Mouse (Mus musculus): Measurements from ENCODE around the gene Ccdc148. TPM values are rescaled to one million over a fixed set of nuclear protein-coding genes. Genes with fewer than 3 reads are reported as not detected.
A peak's percentile ranks its signal among the peaks of the same experiment; 100 is the strongest.

The Ccdc148 gene
- polyA plus RNA-seq, 1 experiment = not detected

- TF ChIP-seq GATA1 (IDR thresholded peaks at IDR 0.05; ENCODE audit: borderline replicate concordance, low read length) (no peak), FLI1 (IDR thresholded peaks at IDR 0.05; ENCODE audit: low read length) (no peak)
- Histone ChIP-seq H3K27me3 (replicated peaks) (no peaks in the 10 kb centered on the region), H3K4me3 (replicated peaks) (no peak overlapping the region), H3K36me3 (replicated peaks; ENCODE audit: low read length) (no peaks in the 10 kb centered on the region), H3K9me3 (no peaks in the 10 kb centered on the region), H3K4me1 (no peaks in the 10 kb centered on the region)
Measured at GRCm38 (mm10) chr2:58956770-58957300, 203.6 kb downstream of the Ccdc148 start.

GRCm38 (mm10) chr2:58956351-58956750, 204.1 kb downstream of the Ccdc148 start:
- no peaks in the 10 kb centered on the region for H3K9me3 ChIP-seq
- no peaks in the 10 kb centered on the region for H3K36me3 ChIP-seq (replicated peaks; ENCODE audit: low read length)
- H3K4me1 ChIP-seq = no peaks in the 10 kb centered on the region
- TF ChIP-seq GATA1 (IDR thresholded peaks at IDR 0.05; ENCODE audit: borderline replicate concordance, low read length) = no peak
- no peak for TF ChIP-seq FLI1 (IDR thresholded peaks at IDR 0.05; ENCODE audit: low read length)
- no peak overlapping the region for H3K4me3 ChIP-seq (replicated peaks)
- no peaks in the 10 kb centered on the region for H3K27me3 ChIP-seq (replicated peaks)

DNA sequence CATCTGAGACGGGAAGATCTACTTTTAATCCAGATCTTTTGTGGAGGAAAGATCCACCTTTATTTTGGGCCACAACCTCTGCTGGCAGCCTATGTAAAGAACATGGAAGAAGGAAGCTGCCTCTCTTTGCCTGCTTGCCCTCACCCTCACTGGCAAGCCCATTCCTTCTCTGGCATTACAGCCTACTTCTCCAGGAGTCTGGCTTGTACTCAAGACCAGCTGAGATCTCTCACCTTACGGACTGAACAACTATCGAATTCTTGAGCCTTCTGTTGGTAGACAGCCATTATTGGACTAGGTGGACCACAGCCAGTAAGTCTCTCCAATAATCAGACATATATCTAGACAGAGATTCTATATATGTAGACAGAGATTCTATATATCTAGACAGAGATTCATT, 208.4 kb downstream of the Ccdc148 start:
- Histone ChIP-seq H3K4me1 (no peaks in the 10 kb centered on the region), H3K9me3 (no peaks in the 10 kb centered on the region), H3K4me3 (replicated peaks) (no peak overlapping the region), H3K27me3 (replicated peaks) (no peaks in the 10 kb centered on the region), H3K36me3 (replicated peaks; ENCODE audit: low read length) (no peaks in the 10 kb centered on the region)
- TF ChIP-seq FLI1 (IDR thresholded peaks at IDR 0.05; ENCODE audit: low read length) (no peak), GATA1 (IDR thresholded peaks at IDR 0.05; ENCODE audit: borderline replicate concordance, low read length) (no peak)

DNA sequence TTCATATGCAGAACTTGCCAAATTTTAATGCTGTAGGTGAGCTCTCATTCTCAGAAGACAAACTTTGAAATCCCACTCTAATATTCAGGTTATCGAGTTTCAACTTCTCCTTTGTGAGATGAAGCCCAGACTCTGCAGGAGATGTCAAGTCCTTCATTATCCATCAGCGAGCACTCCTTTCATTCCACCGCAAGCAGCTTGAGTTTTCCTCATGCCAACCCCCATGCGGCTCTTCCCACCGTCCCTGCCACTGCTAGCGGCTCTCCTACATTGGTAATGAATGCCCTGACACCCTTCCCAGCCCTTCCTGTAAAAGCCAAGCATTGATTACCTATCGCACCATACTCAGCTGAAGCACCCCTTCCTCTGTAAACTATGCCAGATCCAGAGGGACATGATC, 211.7 kb downstream of the Ccdc148 start:
- Histone ChIP-seq H3K4me1 (no peaks in the 10 kb centered on the region), H3K4me3 (replicated peaks) (no peak overlapping the region), H3K36me3 (replicated peaks; ENCODE audit: low read length) (no peaks in the 10 kb centered on the region), H3K9me3 (no peaks in the 10 kb centered on the region), H3K27me3 (replicated peaks) (no peaks in the 10 kb centered on the region)
- TF ChIP-seq FLI1 (IDR thresholded peaks at IDR 0.05; ENCODE audit: low read length) (no peak), GATA1 (IDR thresholded peaks at IDR 0.05; ENCODE audit: borderline replicate concordance, low read length) (no peak)

GRCm38 (mm10) chr2:58941361-58941760, 219.1 kb downstream of the Ccdc148 start:
- H3K36me3 ChIP-seq (replicated peaks; ENCODE audit: low read length) = no peaks in the 10 kb centered on the region
- no peak for TF ChIP-seq FLI1 (IDR thresholded peaks at IDR 0.05; ENCODE audit: low read length)
- TF ChIP-seq GATA1 (IDR thresholded peaks at IDR 0.05; ENCODE audit: borderline replicate concordance, low read length) = no peak
- no peaks in the 10 kb centered on the region for H3K27me3 ChIP-seq (replicated peaks)
- H3K4me1 ChIP-seq = no peaks in the 10 kb centered on the region
- no peak overlapping the region for H3K4me3 ChIP-seq (replicated peaks)
- H3K9me3 ChIP-seq = no peaks in the 10 kb centered on the region

GRCm38 (mm10) chr2:58925551-58925950, 234.9 kb downstream of the Ccdc148 start:
- Histone ChIP-seq H3K4me1 (no peaks in the 10 kb centered on the region), H3K36me3 (replicated peaks; ENCODE audit: low read length) (no peaks in the 10 kb centered on the region), H3K4me3 (replicated peaks) (no peak overlapping the region), H3K27me3 (replicated peaks) (no peaks in the 10 kb centered on the region), H3K9me3 (0 out of 2 replicates have a peak, but pooled peaks cover 3% of the 10 kb centered on the region)
- TF ChIP-seq GATA1 (IDR thresholded peaks at IDR 0.05; ENCODE audit: borderline replicate concordance, low read length) = no peak
- TF ChIP-seq FLI1 (IDR thresholded peaks at IDR 0.05; ENCODE audit: low read length) = no peak

GRCm38 (mm10) chr2:58918351-58918750, 242.1 kb downstream of the Ccdc148 start:
- Histone ChIP-seq H3K4me1 (no peaks in the 10 kb centered on the region), H3K36me3 (replicated peaks; ENCODE audit: low read length) (no peaks in the 10 kb centered on the region), H3K27me3 (replicated peaks) (no peaks in the 10 kb centered on the region), H3K4me3 (replicated peaks) (no peak overlapping the region), H3K9me3 (no peaks in the 10 kb centered on the region)
- TF ChIP-seq GATA1 (IDR thresholded peaks at IDR 0.05; ENCODE audit: borderline replicate concordance, low read length) (no peak), FLI1 (IDR thresholded peaks at IDR 0.05; ENCODE audit: low read length) (no peak)

DNA sequence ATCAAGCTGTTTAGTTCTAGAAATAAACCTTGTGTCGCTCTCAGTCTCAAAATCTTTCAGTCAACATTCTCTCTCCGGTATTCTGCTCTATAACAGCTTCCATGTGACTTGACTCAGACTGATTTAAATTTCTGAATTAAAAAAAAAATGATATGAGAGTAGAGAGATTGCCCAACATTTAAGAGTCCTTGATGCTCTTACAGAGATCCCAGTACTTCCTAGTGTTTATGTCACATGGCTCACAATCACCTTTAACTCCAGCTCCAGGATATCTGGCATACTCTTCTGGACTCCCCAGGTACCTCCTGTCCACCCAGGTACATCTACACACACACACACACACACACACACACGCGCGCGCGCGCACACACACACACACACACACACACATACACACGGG, 248.1 kb downstream of the Ccdc148 start:
- no peak for TF ChIP-seq FLI1 (IDR thresholded peaks at IDR 0.05; ENCODE audit: low read length)
- no peak for TF ChIP-seq GATA1 (IDR thresholded peaks at IDR 0.05; ENCODE audit: borderline replicate concordance, low read length)
- Histone ChIP-seq H3K9me3 (peaks cover 14% of the 10 kb centered on the region), H3K27me3 (replicated peaks) (no peaks in the 10 kb centered on the region), H3K4me1 (no peaks in the 10 kb centered on the region), H3K4me3 (replicated peaks) (no peak overlapping the region), H3K36me3 (replicated peaks; ENCODE audit: low read length) (no peaks in the 10 kb centered on the region)

GRCm38 (mm10) chr2:58906814-58907516, 253.5 kb downstream of the Ccdc148 start:
- H3K36me3 ChIP-seq (replicated peaks; ENCODE audit: low read length) = no peaks in the 10 kb centered on the region
- H3K4me3 ChIP-seq (replicated peaks) = peak overlapping the region; percentile 67
- no peaks in the 10 kb centered on the region for H3K27me3 ChIP-seq (replicated peaks)
- TF ChIP-seq GATA1 (IDR thresholded peaks at IDR 0.05; ENCODE audit: borderline replicate concordance, low read length) (no peak), FLI1 (IDR thresholded peaks at IDR 0.05; ENCODE audit: low read length) (no peak)
- peaks cover 6% of the 10 kb centered on the region; the same call in 1 of the 2 replicates for H3K9me3 ChIP-seq
- peaks cover 5% of the 10 kb centered on the region for H3K4me1 ChIP-seq

GRCm38 (mm10) chr2:58905057-58905456, 255.4 kb downstream of the Ccdc148 start:
- H3K36me3 ChIP-seq (replicated peaks; ENCODE audit: low read length) = no peaks in the 10 kb centered on the region
- H3K9me3 ChIP-seq = peaks cover 6% of the 10 kb centered on the region; the same call in 1 of the 2 replicates
- H3K27me3 ChIP-seq (replicated peaks) = no peaks in the 10 kb centered on the region
- peaks cover 5% of the 10 kb centered on the region for H3K4me1 ChIP-seq
- TF ChIP-seq FLI1 (IDR thresholded peaks at IDR 0.05; ENCODE audit: low read length) (no peak), GATA1 (IDR thresholded peaks at IDR 0.05; ENCODE audit: borderline replicate concordance, low read length) (no peak)
- H3K4me3 ChIP-seq (replicated peaks) = no peak overlapping the region
